Mouse (Mus musculus) naive thymus-derived CD4-positive, alpha-beta T cell, adult 5 months (primary cell): ENCODE results near the gene Prrt1. TPM values are rescaled to one million over a fixed set of nuclear protein-coding genes. Genes with fewer than 3 reads are reported as not detected.

Source experiments
- polyA plus RNA-seq: library from polyadenylated mRNA; unstranded; fragments of 100-300 nt; shearing (Covaris generic); gene quantifications from one replicate; pipeline ENCODE4 v1.2.1, GENCODE M21; 2017

Gene Prrt1
- 9.7 TPM for polyA plus RNA-seq

DNA sequence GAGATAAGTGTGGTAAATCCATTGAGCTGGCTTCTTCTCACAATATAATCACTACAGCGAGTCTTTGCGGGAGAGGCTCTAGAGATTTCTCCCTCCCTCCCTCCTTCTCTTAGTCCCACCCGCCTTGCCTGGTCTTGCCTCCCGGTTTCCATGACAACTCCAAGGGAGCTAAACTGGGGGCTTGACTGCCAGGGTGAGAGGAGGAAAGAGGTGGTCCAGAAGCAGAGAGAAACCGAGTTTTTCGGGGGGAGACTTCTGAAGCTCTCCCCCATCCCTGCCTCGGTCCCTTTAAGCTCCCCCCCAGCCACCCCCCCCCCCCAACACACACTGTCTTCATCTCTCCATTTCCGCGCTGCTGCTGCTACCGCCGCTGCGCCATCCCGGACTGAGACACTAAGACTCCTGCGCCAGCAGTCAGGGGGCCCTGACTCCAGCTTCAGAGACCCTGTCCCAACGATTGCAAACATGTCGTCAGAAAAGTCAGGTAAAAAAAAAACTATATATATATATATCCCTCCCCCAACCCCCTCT, at the start of gene Prrt1:
TSS of gene Prrt1 (plus strand) at position 313 of the 531 bp plus-strand sequence.

DNA sequence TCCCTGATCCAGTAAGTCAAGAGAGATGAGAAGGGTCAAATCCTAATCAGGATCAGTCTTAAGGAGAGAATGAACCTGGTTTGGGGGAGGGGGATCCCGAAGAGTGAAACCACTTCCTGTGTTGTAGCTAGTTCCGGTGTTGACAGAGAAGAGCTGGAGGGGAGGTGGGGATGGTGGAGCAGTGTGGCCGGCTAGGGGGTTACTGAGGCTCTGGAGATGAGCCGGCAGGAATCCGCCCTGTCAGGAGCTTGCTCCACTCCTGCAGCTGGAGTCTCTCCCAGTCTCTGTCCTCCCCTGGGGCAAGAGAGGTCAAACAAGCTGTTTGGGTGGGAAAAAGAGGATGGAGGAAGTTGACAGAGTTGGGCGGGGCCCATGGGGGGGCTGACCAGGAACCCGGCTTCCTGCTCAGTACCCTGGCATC, 39.6 kb upstream of the Prrt1 start, which contains the start of gene Gpsm3:
TSS of gene Gpsm3 (plus strand) at position 126 of the 421 bp plus-strand sequence.

DNA sequence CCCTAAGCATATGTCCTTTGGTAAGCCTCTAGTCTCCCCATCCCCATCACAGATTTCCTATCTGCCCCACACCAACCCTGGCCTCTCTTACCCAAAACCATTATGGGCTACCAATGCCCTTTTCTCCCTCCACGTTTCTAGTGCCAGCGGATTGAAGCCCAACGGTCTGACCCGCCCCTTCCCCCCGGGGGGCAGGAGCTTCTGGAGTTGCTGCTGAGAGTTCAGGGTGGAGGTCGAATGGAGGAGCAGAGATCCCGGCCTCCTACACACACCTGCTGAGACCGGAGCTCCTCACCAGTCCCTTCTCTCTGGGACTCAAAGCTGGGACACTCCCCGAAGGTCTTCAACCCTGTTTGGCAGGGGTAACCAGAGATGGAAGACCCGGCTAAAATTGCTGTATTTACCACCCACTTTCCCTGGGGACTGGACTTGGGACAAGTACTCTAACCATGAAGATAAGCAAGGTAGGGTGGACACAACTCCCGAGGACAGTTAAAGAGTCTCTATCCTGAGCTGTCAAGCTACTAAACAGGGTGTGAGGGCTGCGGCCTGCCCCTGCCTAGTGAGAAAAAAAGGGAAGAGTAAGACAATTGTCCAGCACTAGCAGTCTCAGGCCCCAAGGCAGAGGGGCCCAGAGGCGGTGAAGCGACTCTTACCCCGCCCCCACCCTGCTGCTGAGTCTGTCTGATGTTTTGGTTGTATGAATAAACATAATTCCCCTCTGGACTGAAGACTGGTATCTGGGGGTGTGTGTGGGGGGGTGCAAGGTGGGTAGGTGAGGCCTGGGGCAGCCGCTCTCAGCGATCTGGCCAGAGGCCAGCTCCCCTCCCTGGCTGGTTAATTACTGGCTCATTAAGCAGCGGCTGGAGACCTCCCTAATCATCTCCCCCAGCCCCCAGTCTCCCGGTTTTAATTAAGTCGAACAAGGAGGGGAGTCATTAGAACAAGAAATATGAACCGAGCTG, 38.0 kb upstream of the Prrt1 start, which contains the start of gene Pbx2:
TSS of gene Pbx2 (plus strand) at position 238 of the 965 bp plus-strand sequence.

DNA sequence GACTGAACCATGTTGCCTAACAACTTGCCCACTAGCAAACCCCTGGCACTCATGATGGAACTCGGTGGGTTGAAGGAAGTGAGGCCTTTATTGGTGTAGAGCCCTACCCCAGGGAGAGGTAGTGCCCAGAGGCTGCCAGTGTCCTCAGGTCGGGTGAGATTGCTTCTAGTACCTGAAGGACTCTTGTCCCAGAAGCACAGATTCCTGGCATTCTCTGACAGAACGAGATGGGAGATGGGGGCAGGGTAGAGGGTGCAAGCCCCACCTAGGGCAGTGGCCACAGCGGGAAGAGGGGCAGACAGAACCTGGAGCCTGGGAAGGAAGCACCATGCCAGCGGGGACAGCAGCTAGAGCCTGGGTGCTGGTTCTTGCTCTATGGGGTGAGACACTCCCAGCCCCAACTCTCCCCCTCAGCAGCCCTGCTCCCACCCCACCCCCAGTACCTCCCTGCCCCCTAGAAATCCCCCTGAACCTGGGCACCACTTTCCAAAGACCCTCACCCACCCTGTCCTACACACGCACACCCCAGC, 31.7 kb upstream of the Prrt1 start, which contains the start of gene Ager:
TSS of gene Ager (plus strand) at position 297 of the 530 bp plus-strand sequence.

GRCm38 (mm10) chr17:34603375-34604060, 25.8 kb upstream of the Prrt1 start, which contains the start of gene Rnf5:
Gene Rnf5 (minus strand): TSS chr17:34603690.

DNA sequence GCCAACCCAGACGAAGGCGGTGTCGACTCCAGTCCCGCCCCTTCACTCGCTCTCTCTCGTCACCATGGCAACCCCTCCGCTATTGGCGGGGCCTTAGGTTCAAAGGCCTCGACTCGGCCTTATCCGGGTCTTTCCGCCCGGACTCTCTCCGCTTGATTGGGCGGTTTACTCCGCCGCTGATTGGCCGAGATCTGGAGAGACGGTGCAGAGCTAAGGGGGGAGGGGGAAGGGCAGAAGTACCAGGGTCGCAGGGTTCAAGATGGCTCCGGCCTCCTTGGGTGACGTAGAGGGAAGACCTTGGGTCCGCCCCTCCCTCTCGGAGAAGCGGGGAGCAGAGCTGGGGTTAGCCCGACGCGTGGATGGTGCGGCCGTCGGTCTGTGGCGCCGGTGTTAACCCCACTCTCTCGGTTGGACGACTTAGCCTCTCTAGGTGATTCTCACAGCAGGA, 25.2 kb upstream of the Prrt1 start, which contains the start of gene Agpat1:
TSS of gene Agpat1 (plus strand) at position 202 of the 448 bp plus-strand sequence.

GRCm38 (mm10) chr17:34615871-34616270, 13.5 kb upstream of the Prrt1 start, which contains the start of gene Egfl8:
Gene Egfl8 (minus strand): TSS chr17:34615971.

GRCm38 (mm10) chr17:34627943-34628643, 1.2 kb upstream of the Prrt1 start, which contains the start of gene Ppt2:
Gene Ppt2 (minus strand): TSS chr17:34628510.

GRCm38 (mm10) chr17:34644608-34645007, 15.3 kb downstream of the Prrt1 start, which contains the start of gene Fkbpl:
Gene Fkbpl (plus strand): TSS chr17:34644764.

GRCm38 (mm10) chr17:34646906-34647787, 17.8 kb downstream of the Prrt1 start, which contains the start of gene Atf6b:
Gene Atf6b (plus strand): TSS chr17:34647146.

DNA sequence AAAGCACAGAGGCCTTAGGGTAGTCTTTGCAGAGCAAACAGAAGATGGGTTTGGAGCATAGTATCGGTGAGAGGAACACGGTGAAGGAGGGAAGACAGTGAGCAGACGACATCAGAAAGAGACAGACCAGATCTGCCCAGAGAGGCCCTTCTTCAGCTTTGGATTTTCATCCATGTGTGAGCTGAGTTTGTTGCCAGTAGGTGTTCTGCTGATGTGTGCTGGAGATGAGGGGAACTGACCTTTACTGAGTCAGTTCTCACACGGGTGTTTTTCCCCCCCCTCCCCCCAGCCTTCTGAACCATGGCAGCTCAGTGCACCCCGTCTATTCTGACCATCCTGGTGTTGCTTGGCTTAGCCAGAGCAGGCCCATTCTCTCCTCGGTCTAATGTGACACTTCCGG, 40.9 kb downstream of the Prrt1 start, which contains the start of gene Tnxb:
TSS of gene Tnxb (plus strand) at position 301 of the 400 bp plus-strand sequence.

Other genes starting within 250 kb of the Prrt1 start
- not detected for gene BC051142, start 230.7 kb upstream of the Prrt1 start, polyA plus RNA-seq
- gene Btnl4, start 152.2 kb upstream of the Prrt1 start, polyA plus RNA-seq = not detected
- not detected for gene Btnl6, start 112.2 kb upstream of the Prrt1 start, polyA plus RNA-seq
- gene Notch4, start 65.3 kb upstream of the Prrt1 start, polyA plus RNA-seq = 0.12 TPM
- gene Gpsm3, start 39.7 kb upstream of the Prrt1 start, polyA plus RNA-seq = 267 TPM
- 12.2 TPM for gene Pbx2, start 38.3 kb upstream of the Prrt1 start, polyA plus RNA-seq
- 1.7 TPM for gene Ager, start 31.7 kb upstream of the Prrt1 start, polyA plus RNA-seq
- gene Rnf5, start 25.8 kb upstream of the Prrt1 start, polyA plus RNA-seq = 56.4 TPM
- 16.8 TPM for gene Agpat1, start 25.3 kb upstream of the Prrt1 start, polyA plus RNA-seq
- gene Egfl8, start 13.6 kb upstream of the Prrt1 start, polyA plus RNA-seq = 3.1 TPM
- gene Ppt2, start 1.0 kb upstream of the Prrt1 start, polyA plus RNA-seq = 17.4 TPM
- gene Fkbpl, start 15.2 kb downstream of the Prrt1 start, polyA plus RNA-seq = 2.8 TPM
- 47.3 TPM for gene Atf6b, start 17.6 kb downstream of the Prrt1 start, polyA plus RNA-seq
- not detected for gene Tnxb, start 41.0 kb downstream of the Prrt1 start, polyA plus RNA-seq
- not detected for gene C4b, start 114.3 kb downstream of the Prrt1 start, polyA plus RNA-seq
- gene Cyp21a1, start 175.0 kb downstream of the Prrt1 start, polyA plus RNA-seq = not detected
- 18.7 TPM for gene Stk19, start 207.4 kb downstream of the Prrt1 start, polyA plus RNA-seq
- 89.1 TPM for gene Dxo, start 207.5 kb downstream of the Prrt1 start, polyA plus RNA-seq
- gene Skiv2l, start 220.7 kb downstream of the Prrt1 start, polyA plus RNA-seq = 137 TPM
- 27.2 TPM for gene Nelfe, start 220.9 kb downstream of the Prrt1 start, polyA plus RNA-seq
- gene Cfb, start 233.0 kb downstream of the Prrt1 start, polyA plus RNA-seq = not detected
- gene Zbtb12, start 249.9 kb downstream of the Prrt1 start, polyA plus RNA-seq = 0.32 TPM